8 mouse cellular contexts compared by ENCODE assay signal in genomic region chr6:137734460-137734845, GRCm38 (mm10). TPM values are rescaled to one million over a fixed set of nuclear protein-coding genes. Genes with fewer than 3 reads are reported as not detected.
A peak's percentile ranks its signal among the peaks of the same experiment; 100 is the strongest.
DNase-seq lines count a peak whose midpoint lies in the region; ATAC-seq and TF ChIP-seq lines count a peak whose summit lies in the region.

No protein-coding gene starts in this region.

- peak overlapping the region; percentile 92 for H3K4me3 ChIP-seq in heart, embryonic 13.5 days
- H3K4me3 ChIP-seq in cerebellum, adult 2 months (replicated peaks; ENCODE audit: insufficient read depth, low read depth, low read length): peak overlapping the region; percentile 83
- H3K4me3 ChIP-seq in liver, embryonic 14.5 days (ENCODE audit: insufficient read depth in 1 of 2, low read depth in 2 of 2, low read length in 2 of 2): peak overlapping the region; percentile 67 to 93
- H3K4me3 ChIP-seq in stomach, embryonic 16.5 days (replicated peaks; ENCODE audit: low read length): peak overlapping the region; percentile 98

- TF ChIP-seq EP300 in liver, embryonic 14.5 days (IDR thresholded peaks at IDR 0.05; ENCODE audit: low read depth): no peak

- ATAC-seq in heart, embryonic 13.5 days (ENCODE audit: extremely low read depth, insufficient number of reproducible peaks, low FRiP score, low TSS enrichment): 0 out of 2 replicates have a peak, but pooled peaks have one; percentile 1
- ATAC-seq in hematopoietic stem cell, adult 5-6 weeks (replicated peaks in 1 of 2; ENCODE audit: insufficient read depth in 1 of 2, low FRiP score in 2 of 2, low TSS enrichment in 1 of 2, low read depth in 1 of 2, poor library complexity in 2 of 2, severe bottlenecking in 2 of 2): peak; percentile 50 to 61
- ATAC-seq in liver, embryonic 14.5 days (ENCODE audit: insufficient read depth): peak; percentile 37
- no peak for ATAC-seq in stomach, embryonic 16.5 days (ENCODE audit: insufficient read depth, low FRiP score)

- TF ChIP-seq CTCF in cerebellum, adult 2 months (IDR thresholded peaks at IDR 0.05; ENCODE audit: borderline replicate concordance, insufficient read depth, low read depth, low read length): no peak
- TF ChIP-seq CTCF in liver, embryonic 14.5 days (IDR thresholded peaks at IDR 0.05; ENCODE audit: low read depth): no peak

- H3K36me3 ChIP-seq in heart, embryonic 13.5 days: peaks cover 25% of the 10 kb centered on the region
- peaks cover 10% of the 10 kb centered on the region for H3K36me3 ChIP-seq in liver, embryonic 14.5 days (replicated peaks; ENCODE audit: control insufficient read depth, insufficient read depth, low read depth)
- H3K36me3 ChIP-seq in stomach, embryonic 16.5 days (ENCODE audit: control insufficient read depth, insufficient read depth, low read length): 0 out of 2 replicates have a peak, but pooled peaks cover 2% of the 10 kb centered on the region

- H3K4me1 ChIP-seq in heart, embryonic 13.5 days: peaks cover 19% of the 10 kb centered on the region
- H3K4me1 ChIP-seq in cerebellum, adult 2 months (ENCODE audit: control insufficient read depth, insufficient read depth, low read length): peaks cover 10% of the 10 kb centered on the region; the same call in 1 of the 2 replicates
- peaks cover 14 to 16% of the 10 kb centered on the region in 2 experiments for H3K4me1 ChIP-seq in liver, embryonic 14.5 days (replicated peaks; ENCODE audit: control insufficient read depth in 2 of 2, insufficient read depth in 2 of 2, low read length in 1 of 2)
- peaks cover 13% of the 10 kb centered on the region for H3K4me1 ChIP-seq in stomach, embryonic 16.5 days (ENCODE audit: control insufficient read depth, insufficient read depth, low read length)

- H3K27ac ChIP-seq in heart, embryonic 13.5 days (replicated peaks): peak overlapping the region; percentile 80
- peak overlapping the region; percentile 67 for H3K27ac ChIP-seq in cerebellum, adult 2 months (ENCODE audit: insufficient read depth, low read length)
- H3K27ac ChIP-seq in liver, embryonic 14.5 days: peak overlapping the region; percentile 37
- H3K27ac ChIP-seq in stomach, embryonic 16.5 days (ENCODE audit: low read length): no peak overlapping the region

- H3K9ac ChIP-seq in heart, embryonic 13.5 days: peak overlapping the region; percentile 95
- peak overlapping the region; percentile 95 for H3K9ac ChIP-seq in liver, embryonic 14.5 days (replicated peaks)
- H3K9ac ChIP-seq in stomach, embryonic 16.5 days (ENCODE audit: low read length): peak overlapping the region; percentile 95

- H3K4me2 ChIP-seq in heart, embryonic 13.5 days: peak overlapping the region; percentile 95
- peak overlapping the region; percentile 98 for H3K4me2 ChIP-seq in liver, embryonic 14.5 days (ENCODE audit: low read depth)
- peak overlapping the region; percentile 84 for H3K4me2 ChIP-seq in stomach, embryonic 16.5 days (ENCODE audit: low read depth, low read length)

- peaks cover 11% of the 10 kb centered on the region; the same call in 1 of the 2 replicates for H3K27me3 ChIP-seq in heart, embryonic 13.5 days (replicated peaks)
- no peaks in the 10 kb centered on the region for H3K27me3 ChIP-seq in cerebellum, adult 2 months (ENCODE audit: control insufficient read depth, insufficient read depth, low read length)
- no peaks in the 10 kb centered on the region for H3K27me3 ChIP-seq in liver, embryonic 14.5 days (ENCODE audit: control insufficient read depth, insufficient read depth, low read length)
- H3K27me3 ChIP-seq in stomach, embryonic 16.5 days (ENCODE audit: control insufficient read depth, insufficient read depth, low read length): no peaks in the 10 kb centered on the region

- no peak for TF ChIP-seq POLR2A in cerebellum, adult 2 months (IDR thresholded peaks at IDR 0.05; ENCODE audit: borderline replicate concordance, insufficient read depth, low read length)

- no peak for DNase-seq in heart, adult 9 months (ENCODE audit: low spot score in 2 of 2)
- peak in 1 of 2 experiments; percentile 33 for DNase-seq in cerebellum, adult 2 months
- no peak for DNase-seq in liver, embryonic 14.5 days (ENCODE audit: low read depth in 3 of 3, low spot score in 3 of 3)
- DNase-seq in adrenal gland, postnatal 4 days (ENCODE audit: low spot score in 2 of 2): no peak
- DNase-seq in ovary, postnatal 14 days (ENCODE audit: low spot score): no peak

- 3% methylated on average over 7 of the region's 7 CpGs for WGBS in heart, embryonic 13.5 days
- WGBS in cerebellum, adult 2 months: 2% methylated on average over 7 of the region's 7 CpGs
- WGBS in liver, embryonic 14.5 days (ENCODE audit: insufficient replicate concordance): 1% methylated on average over 7 of the region's 7 CpGs
- 3% methylated on average over 7 of the region's 7 CpGs for WGBS in stomach, embryonic 16.5 days

- no peaks in the 10 kb centered on the region for H3K9me3 ChIP-seq in heart, embryonic 13.5 days
- no peaks in the 10 kb centered on the region for H3K9me3 ChIP-seq in liver, embryonic 14.5 days (ENCODE audit: control insufficient read depth, low read length)
- no peaks in the 10 kb centered on the region for H3K9me3 ChIP-seq in stomach, embryonic 16.5 days (replicated peaks; ENCODE audit: control insufficient read depth, low read length)

RNA-seq across cellular contexts. Expression of gene Strap, which starts 0.4 kb away (rescaled TPM):
- 114 and 124 TPM in 2 replicates for polyA plus RNA-seq in heart, embryonic 13.5 days (2015; fragmentation: Nextera tagmentation; extraction: Ambion mirVana)
- 79.7 and 80.7 TPM in 2 replicates for polyA plus RNA-seq in cerebellum, adult 2 months (2012; rRNA removed)
- total RNA-seq in hematopoietic stem cell, adult 5-6 weeks (2017): 173 and 259 TPM in 2 replicates
- polyA plus RNA-seq in liver, embryonic 14.5 days (2012; rRNA removed): 16.6 and 28.4 TPM in 2 replicates
- 83.6 and 88.2 TPM in 2 replicates for polyA plus RNA-seq in liver, embryonic 14.5 days (2014; fragmentation: Nextera tagmentation; extraction: Ambion mirVana)
- polyA plus RNA-seq in stomach, embryonic 16.5 days (2015; fragmentation: Nextera tagmentation; extraction: Ambion mirVana): 123 and 131 TPM in 2 replicates
- 100 to 1,000 TPM; 125 to 126 TPM for total RNA-seq in adrenal gland, postnatal 4 days (2021)

RNA-seq across cellular contexts. Expression of gene Dera, which starts 19.9 kb away (rescaled TPM):
- polyA plus RNA-seq in heart, embryonic 13.5 days (2015; fragmentation: Nextera tagmentation; extraction: Ambion mirVana): 47.7 and 53.8 TPM in 2 replicates
- 3.1 and 3.6 TPM in 2 replicates for polyA plus RNA-seq in cerebellum, adult 2 months (2012; rRNA removed)
- 37.9 and 45.7 TPM in 2 replicates for total RNA-seq in hematopoietic stem cell, adult 5-6 weeks (2017)
- polyA plus RNA-seq in liver, embryonic 14.5 days (2012; rRNA removed): 11.1 and 16.1 TPM in 2 replicates
- 45.3 and 47.1 TPM in 2 replicates for polyA plus RNA-seq in liver, embryonic 14.5 days (2014; fragmentation: Nextera tagmentation; extraction: Ambion mirVana)
- polyA plus RNA-seq in stomach, embryonic 16.5 days (2015; fragmentation: Nextera tagmentation; extraction: Ambion mirVana): 65.5 and 66.0 TPM in 2 replicates
- 10 to 100 TPM; 35.9 to 38.0 TPM for total RNA-seq in adrenal gland, postnatal 4 days (2021)
